9 mouse cellular contexts compared by ENCODE assay signal in genomic region chr12:80141470-80141869, GRCm38 (mm10). TPM values are rescaled to one million over a fixed set of nuclear protein-coding genes. Genes with fewer than 3 reads are reported as not detected.
DNase-seq lines count a peak whose midpoint lies in the region; ATAC-seq lines count a peak whose summit lies in the region.
"Had no signal": no experiment of that assay in that cellular context is flagged by ENCODE, and none has a peak within 500 bp of the region (broad histone marks: within the 10 kb centered on the region; RNA-seq: fewer than 3 reads in every experiment).

No protein-coding gene starts in this region.

- H3K4me1 ChIP-seq in forebrain, embryonic 13.5 days, result peaks cover 11% of the 10 kb centered on the region
- peaks cover 12% of the 10 kb centered on the region for H3K4me1 ChIP-seq in forebrain, embryonic 15.5 days
- 0 out of 2 replicates have a peak, but pooled peaks cover 8% of the 10 kb centered on the region for H3K4me1 ChIP-seq in kidney, embryonic 14.5 days (ENCODE audit: control insufficient read depth, insufficient read depth, low read length)
- peaks cover 27% of the 10 kb centered on the region for H3K4me1 ChIP-seq in megakaryocyte, embryonic 14.5 days

- ATAC-seq in forebrain, embryonic 13.5 days, result peak; percentile 17; the same call in 1 of the 2 replicates
- ATAC-seq in forebrain, embryonic 15.5 days (replicated peaks), result no peak
- ATAC-seq in erythroid progenitor cell, adult 5-6 weeks (replicated peaks; ENCODE audit: low FRiP score, poor library complexity, severe bottlenecking), result peak; percentile 67
- 0 out of 2 replicates have a peak, but pooled peaks have one; percentile 21 for ATAC-seq in kidney, embryonic 14.5 days (ENCODE audit: low FRiP score, low TSS enrichment)

- DNase-seq in 3134 (ENCODE audit: extremely low read depth, insufficient read length, low spot score), result peak; percentile 57
- peak; percentile 50 for DNase-seq in T-cell, adult 2 months (ENCODE audit: low spot score)
- DNase-seq in testis, postnatal 10 days (ENCODE audit: low spot score), result peak; percentile 84

- H3K4me2 ChIP-seq in forebrain, embryonic 13.5 days, result no peak overlapping the region
- H3K4me2 ChIP-seq in forebrain, embryonic 15.5 days (replicated peaks), result no peak overlapping the region
- no peak overlapping the region for H3K4me2 ChIP-seq in kidney, embryonic 14.5 days (replicated peaks; ENCODE audit: low read depth, low read length)
- H3K4me2 ChIP-seq: limb, embryonic 12.5 days had no signal

- H3K4me3 ChIP-seq in forebrain, embryonic 13.5 days, result no peak overlapping the region
- no peak overlapping the region for H3K4me3 ChIP-seq in forebrain, embryonic 15.5 days
- H3K4me3 ChIP-seq in kidney, embryonic 14.5 days (ENCODE audit: low read length), result no peak overlapping the region
- peak overlapping the region; percentile 48 for H3K4me3 ChIP-seq in megakaryocyte, embryonic 14.5 days (replicated peaks)
- H3K4me3 ChIP-seq: limb, embryonic 12.5 days had no signal

- WGBS in forebrain, embryonic 13.5 days, result 18% methylated on average over 7 of the region's 7 CpGs
- 21% methylated on average over 7 of the region's 7 CpGs for WGBS in forebrain, embryonic 15.5 days
- 24% methylated on average over 7 of the region's 7 CpGs for WGBS in kidney, embryonic 14.5 days

- H3K27me3 ChIP-seq in forebrain, embryonic 13.5 days, result no peaks in the 10 kb centered on the region
- no peaks in the 10 kb centered on the region for H3K27me3 ChIP-seq in forebrain, embryonic 15.5 days
- H3K27me3 ChIP-seq in kidney, embryonic 14.5 days (ENCODE audit: control insufficient read depth, insufficient read depth, low read length), result no peaks in the 10 kb centered on the region
- H3K27me3 ChIP-seq in megakaryocyte, embryonic 14.5 days (replicated peaks), result peaks cover 25% of the 10 kb centered on the region
- H3K27me3 ChIP-seq: limb, embryonic 12.5 days had no signal

- no peaks in the 10 kb centered on the region for H3K9me3 ChIP-seq in forebrain, embryonic 13.5 days (replicated peaks)
- no peaks in the 10 kb centered on the region for H3K9me3 ChIP-seq in forebrain, embryonic 15.5 days
- no peaks in the 10 kb centered on the region for H3K9me3 ChIP-seq in kidney, embryonic 14.5 days (ENCODE audit: control insufficient read depth, low read length)
- no peaks in the 10 kb centered on the region for H3K9me3 ChIP-seq in megakaryocyte, embryonic 14.5 days
- H3K9me3 ChIP-seq: limb, embryonic 12.5 days had no signal

- no peaks in the 10 kb centered on the region for H3K36me3 ChIP-seq in forebrain, embryonic 13.5 days (ENCODE audit: poor library complexity, severe bottlenecking)
- no peaks in the 10 kb centered on the region for H3K36me3 ChIP-seq in forebrain, embryonic 15.5 days
- no peaks in the 10 kb centered on the region for H3K36me3 ChIP-seq in kidney, embryonic 14.5 days (ENCODE audit: control insufficient read depth, insufficient read depth, low read length)
- H3K36me3 ChIP-seq in megakaryocyte, embryonic 14.5 days (replicated peaks; ENCODE audit: low read length), result no peaks in the 10 kb centered on the region
- H3K36me3 ChIP-seq: limb, embryonic 12.5 days had no signal

- H3K9ac ChIP-seq in forebrain, embryonic 13.5 days, result no peak overlapping the region
- H3K9ac ChIP-seq in forebrain, embryonic 15.5 days (replicated peaks), result no peak overlapping the region
- H3K9ac ChIP-seq in kidney, embryonic 14.5 days (ENCODE audit: low read depth, low read length), result no peak overlapping the region
- H3K9ac ChIP-seq: limb, embryonic 12.5 days had no signal

- H3K27ac ChIP-seq in forebrain, embryonic 13.5 days, result no peak overlapping the region
- no peak overlapping the region for H3K27ac ChIP-seq in forebrain, embryonic 15.5 days (replicated peaks)
- H3K27ac ChIP-seq in kidney, embryonic 14.5 days (ENCODE audit: low read depth, low read length), result no peak overlapping the region
- H3K27ac ChIP-seq: limb, embryonic 12.5 days had no signal

RNA-seq across cellular contexts. Expression of gene Zfp36l1, which starts 28.7 kb away (rescaled TPM):
- 52.6 and 60.2 TPM in 2 replicates for polyA plus RNA-seq in forebrain, embryonic 13.5 days (2015; fragmentation: Nextera tagmentation; extraction: Ambion mirVana)
- 28.2 and 35.3 TPM in 2 replicates for polyA plus RNA-seq in forebrain, embryonic 15.5 days (2015; fragmentation: Nextera tagmentation; extraction: Ambion mirVana)
- 52.0 and 100 TPM in 2 replicates for total RNA-seq in erythroid progenitor cell, adult 5-6 weeks (2015; ENCODE audit: low replicate concordance)
- 5.8 and 9.2 TPM in 2 replicates for total RNA-seq in erythroid progenitor cell, adult 5-6 weeks (2017; ENCODE audit: low replicate concordance)
- polyA plus RNA-seq in kidney, embryonic 14.5 days (2014; fragmentation: Nextera tagmentation; extraction: Ambion mirVana), result 166 and 175 TPM in 2 replicates
- polyA plus RNA-seq in megakaryocyte, embryonic 14.5 days (2012; ENCODE audit: insufficient read depth, low replicate concordance), result 206 and 219 TPM in 2 replicates
